Mouse (Mus musculus): ENCODE data around the gene Vmn2r38. TPM values are rescaled to one million over a fixed set of nuclear protein-coding genes. Genes with fewer than 3 reads are reported as not detected.
"Not testable (repeated sequence)": the region's sequence is repeated elsewhere in the genome, so short reads cannot be mapped to it uniquely, and the experiment has no call there.

Gene Vmn2r38
- total RNA-seq (2021): not detected
- long read RNA-seq, experiment 1: 0 reads
- long read RNA-seq, experiment 2: 0 reads

- intact Hi-C loops (cut with DNase I; ENCODE audit: low total_unique reads); DNase-seq: not testable (repeated sequence)
These were observed at the start of gene Vmn2r38 for GRCm38 (mm10) chr7:9097781-9098180. TSS of gene Vmn2r38 (minus strand) at chr7:9097881.

- DNase-seq; intact Hi-C loops (cut with DNase I; ENCODE audit: low total_unique reads): not testable (repeated sequence)
These were observed 32.3 kb downstream of the Vmn2r38 start for GRCm38 (mm10) chr7:9065353-9065752.

- DNase-seq; intact Hi-C loops (cut with DNase I; ENCODE audit: low total_unique reads): not testable (repeated sequence)
These were observed 67.0 kb downstream of the Vmn2r38 start, which contains the start of gene Vmn2r39 for GRCm38 (mm10) chr7:9030698-9031097. TSS of gene Vmn2r39 (minus strand) at chr7:9030798.

Other genes starting within 250 kb of the Vmn2r38 start
- gene Vmn2r40, start 166.4 kb downstream of the Vmn2r38 start, total RNA-seq (2021): not detected
- not detected for gene Vmn2r39, start 67.1 kb downstream of the Vmn2r38 start, total RNA-seq (2021)
- not detected for gene Vmn2r37, start 125.8 kb upstream of the Vmn2r38 start, total RNA-seq (2021)

Data from gastrocnemius, postnatal 14 days (tissue).